Mouse (Mus musculus): Measurements from ENCODE around the gene Neurl3.

Neurl3 gene

DNA sequence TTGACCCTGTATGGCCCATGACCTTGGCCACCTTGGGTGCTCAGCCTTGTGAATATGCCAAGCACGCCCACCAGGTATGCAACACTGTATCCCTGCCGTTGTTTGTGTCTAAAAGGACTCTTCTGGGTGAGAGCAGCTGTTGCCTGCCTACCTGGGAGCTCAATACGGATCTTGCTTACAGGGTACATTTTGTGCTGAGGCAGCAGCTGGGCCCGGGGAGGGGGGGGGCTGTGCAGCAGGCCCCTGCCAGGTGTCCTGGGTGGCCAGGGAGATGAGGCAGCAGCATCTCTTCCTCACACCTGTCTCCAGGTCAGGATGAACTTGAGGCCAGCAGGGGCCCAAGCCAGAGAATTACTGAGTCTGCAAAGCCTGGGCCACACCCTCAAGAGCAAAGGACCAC lies 23.6 kb upstream of the Neurl3 start:
- no peak for DNase-seq (ENCODE audit: low spot score in 2 of 2)

DNA sequence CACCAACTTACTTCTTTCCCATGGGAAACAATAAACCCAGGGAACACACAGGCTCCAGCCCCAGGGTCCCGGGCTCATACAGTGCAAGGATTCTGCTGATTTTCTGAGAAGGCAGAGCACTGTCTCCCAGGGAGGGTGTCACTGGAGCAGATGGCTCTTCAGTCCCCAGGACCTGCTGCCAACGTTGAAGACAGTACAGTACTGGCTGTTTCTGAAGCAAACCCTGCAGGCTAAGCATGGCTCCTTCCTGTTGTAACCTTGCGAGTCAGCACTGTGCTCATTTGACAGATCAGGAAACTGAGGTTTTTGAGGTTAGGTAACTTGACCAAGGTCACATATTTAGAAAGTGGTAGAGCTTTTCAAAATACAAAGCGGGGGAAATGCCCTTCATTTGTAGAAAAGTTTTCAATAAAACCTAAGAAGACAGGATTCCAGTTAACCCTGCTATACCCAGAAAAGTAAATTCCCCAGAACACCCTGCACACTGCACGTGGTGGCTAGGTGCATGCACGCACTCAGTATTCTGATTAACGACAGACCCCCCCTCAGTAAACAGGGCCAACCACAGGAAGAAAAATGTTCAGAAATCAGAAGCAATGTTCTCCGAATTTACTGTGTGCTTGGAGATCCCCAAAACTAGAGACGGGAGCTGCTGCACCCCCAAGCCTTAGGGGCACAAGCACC lies 22.1 kb upstream of the Neurl3 start:
- DNase-seq (ENCODE audit: low spot score in 2 of 2), result no peak

DNA sequence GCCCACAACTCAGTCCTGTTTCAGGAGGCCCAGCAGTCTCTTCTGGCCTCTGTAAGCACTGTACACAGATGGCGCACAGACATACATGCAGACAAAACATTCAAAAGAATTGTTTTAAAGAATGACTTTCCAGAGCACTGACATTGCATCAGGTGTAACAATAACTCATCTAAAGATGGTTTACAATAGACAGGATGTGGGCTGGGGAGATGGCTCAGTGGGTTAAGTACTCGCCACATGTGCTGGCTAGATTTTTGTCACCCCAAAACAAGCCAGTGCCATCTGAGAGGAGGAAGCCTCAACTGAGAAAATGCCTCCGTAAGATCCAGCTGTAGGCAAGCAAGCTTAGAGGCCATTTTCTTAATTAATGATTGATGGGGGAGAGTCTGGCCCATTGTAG lies 19.9 kb upstream of the Neurl3 start:
- no peak for DNase-seq (ENCODE audit: low spot score in 2 of 2)

DNA sequence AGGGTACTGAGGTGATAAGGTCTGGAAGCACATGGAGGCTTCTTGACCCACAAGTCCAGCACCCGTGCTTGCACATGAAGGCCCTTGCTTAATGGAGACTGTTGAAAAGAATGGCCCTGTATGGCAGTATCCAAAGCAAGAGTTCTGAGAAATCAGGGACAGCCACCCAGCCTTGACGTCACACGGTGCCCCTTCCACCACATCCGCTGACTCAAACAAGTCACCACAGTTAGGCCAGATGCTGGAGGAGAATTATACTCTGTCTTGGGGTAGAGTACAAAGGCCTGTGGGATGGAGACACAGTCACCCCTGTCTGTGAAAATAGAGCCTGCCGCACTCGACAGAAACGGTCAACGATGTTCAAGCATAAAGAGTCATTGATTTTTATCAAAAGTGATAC lies 19.0 kb upstream of the Neurl3 start:
- DNase-seq (ENCODE audit: low spot score in 2 of 2), result no peak

DNA sequence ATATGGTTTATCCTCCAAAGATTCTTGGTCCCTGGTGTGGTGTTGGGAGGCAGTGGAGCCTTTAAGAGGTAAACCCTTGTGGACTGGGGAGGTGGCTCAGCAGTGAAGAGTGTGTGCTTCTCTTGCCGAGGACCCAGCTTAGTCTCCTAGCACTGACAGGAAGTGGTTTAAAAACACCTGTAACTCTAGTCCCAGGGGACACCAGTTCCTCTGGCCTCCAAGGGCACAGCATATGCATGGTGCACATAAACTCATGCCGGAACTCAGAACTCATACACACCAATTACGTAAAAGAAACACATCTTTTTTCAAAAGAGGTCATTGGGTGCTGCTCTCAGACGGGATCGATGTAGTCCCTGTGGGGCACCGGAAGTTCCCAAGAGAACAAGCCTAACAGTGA lies 7.4 kb upstream of the Neurl3 start:
- DNase-seq (ENCODE audit: low spot score in 2 of 2), result no peak

DNA sequence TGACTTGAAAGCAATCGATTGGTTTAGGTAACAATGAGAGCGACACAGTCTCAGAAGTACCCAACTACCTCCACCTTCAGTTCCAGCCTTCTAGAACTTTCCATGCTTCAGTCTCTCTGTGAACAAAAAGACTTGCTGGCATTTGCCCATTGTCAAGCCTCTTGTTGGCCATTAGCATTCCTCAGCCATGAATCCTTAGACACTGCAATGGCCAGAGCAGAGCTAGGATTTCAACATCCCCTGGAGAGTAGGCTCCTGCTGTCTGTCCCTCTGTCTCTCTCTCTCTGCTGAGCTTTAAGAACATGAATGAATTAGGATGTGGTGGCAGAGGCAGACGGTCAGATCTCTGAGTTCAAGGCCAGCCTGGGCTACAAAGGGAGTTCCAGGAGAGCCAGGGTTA lies 6.5 kb upstream of the Neurl3 start:
- no peak for DNase-seq (ENCODE audit: low spot score in 2 of 2)

DNA sequence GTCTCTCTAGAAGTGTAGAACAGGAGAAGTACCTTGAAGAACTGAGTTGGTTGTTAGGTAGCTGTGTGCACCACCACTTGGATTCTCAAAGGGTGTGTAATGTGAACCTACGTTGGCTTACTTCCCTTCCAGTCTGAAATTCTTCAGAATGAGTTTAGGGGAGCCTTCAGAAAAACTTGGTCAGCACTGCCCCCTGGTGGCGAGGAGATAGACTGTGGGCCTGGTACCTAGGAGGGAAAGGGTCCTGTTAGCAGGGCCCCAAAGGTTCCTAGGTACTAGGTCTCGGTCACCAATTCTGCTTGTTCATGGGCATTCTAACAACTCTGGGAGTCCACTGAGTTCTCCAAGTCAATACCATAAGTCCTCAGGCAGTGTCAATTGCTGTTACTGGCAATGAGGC lies 4.7 kb upstream of the Neurl3 start:
- peak; percentile 60 to 64 for DNase-seq (ENCODE audit: low spot score in 2 of 2)

DNA sequence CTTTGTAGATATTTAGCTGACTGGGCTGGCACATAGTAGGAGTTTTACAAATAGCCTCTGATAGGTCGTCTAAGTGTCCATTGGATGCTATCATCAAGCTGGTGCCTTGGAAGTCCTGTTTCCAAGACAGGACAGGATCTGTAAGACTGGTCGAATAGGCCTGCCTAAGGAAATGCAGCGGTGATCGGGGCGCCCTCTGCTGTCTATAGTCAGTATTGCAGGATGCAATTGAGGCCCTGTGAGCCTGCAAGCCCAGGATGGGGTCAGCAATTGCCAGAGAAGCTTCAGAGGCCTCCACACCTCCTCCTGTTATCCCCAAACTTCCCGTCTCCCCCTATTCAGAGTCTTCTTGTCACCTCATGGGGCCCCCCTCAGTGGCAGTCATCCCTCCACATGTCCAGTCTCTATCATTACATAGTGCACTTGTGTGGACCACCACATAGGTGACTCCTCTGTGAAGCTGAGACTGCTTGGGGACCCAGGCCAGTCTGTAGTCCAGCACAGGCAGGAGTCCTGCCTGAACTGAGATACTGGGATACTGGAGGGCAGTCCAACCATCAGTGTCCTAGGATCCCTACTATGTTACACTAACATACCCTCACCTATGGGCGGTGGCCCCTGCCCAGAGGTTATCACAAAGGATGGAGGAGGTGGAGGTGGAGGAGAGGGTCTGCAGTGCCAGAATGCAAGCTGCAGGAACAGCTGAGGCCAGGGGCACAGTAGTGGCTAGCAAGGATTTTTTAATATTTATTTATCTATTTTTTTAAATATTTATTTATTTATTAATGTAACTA lies 3.0 kb upstream of the Neurl3 start:
- DNase-seq (ENCODE audit: low spot score in 2 of 2), result peak; percentile 35 to 73

DNA sequence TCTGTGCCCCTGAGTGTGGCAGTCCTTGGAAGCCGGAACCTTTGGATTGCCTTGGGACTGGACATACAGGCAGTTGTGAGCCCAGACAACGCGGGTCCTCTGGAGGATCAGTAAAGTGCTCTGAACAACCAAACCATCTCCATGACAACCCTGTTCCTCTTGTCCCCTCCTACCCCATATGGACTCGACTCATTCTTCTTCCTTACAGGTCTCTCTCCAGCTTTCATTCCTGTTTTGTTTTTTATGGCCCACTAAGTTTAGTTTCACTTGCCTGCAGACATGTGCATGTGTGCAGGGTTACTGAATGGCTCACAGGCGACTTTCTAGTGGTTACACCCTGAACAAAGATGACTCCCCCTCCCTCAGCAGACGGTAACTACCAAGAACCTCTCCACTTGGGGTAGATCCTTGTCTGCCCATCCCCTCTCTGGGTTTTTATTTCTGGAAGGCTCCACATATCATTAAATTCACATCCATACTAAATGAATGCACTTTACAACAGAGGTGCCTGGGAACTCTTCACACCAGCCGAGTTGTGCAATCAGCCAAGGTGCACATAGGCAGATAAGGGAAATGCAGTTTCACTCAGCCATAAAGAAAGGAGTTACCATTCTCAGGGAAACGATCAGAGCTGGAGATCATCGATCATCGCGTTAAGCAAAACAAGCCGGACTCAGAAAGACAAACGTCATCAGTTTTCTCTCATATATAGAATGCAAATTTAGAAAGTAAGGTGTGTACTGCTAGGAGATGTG lies 1.3 kb upstream of the Neurl3 start:
- DNase-seq (ENCODE audit: low spot score in 2 of 2), result no peak

DNA sequence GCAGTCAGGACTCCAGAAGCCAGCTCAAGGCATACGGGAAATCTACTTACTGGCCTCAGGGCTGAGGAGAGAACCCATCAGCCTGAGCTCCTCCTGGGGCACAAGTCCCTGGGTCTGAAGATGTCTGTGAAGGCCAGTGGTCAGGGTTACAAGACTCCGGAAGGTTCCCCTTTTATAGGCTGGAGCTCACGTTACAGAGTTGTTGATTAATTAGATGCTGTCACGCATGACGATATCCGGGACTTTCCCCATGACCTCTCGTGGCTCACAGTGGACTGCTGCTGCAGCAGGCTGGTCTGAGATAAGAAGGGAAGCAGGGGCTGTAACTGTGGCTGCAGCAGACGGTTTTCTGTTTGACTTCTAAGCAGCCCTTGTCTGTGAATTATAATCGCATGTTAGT lies 1.2 kb downstream of the Neurl3 start:
- peak in 1 of 2 experiments; percentile 31 for DNase-seq (ENCODE audit: low spot score in 2 of 2)

DNA sequence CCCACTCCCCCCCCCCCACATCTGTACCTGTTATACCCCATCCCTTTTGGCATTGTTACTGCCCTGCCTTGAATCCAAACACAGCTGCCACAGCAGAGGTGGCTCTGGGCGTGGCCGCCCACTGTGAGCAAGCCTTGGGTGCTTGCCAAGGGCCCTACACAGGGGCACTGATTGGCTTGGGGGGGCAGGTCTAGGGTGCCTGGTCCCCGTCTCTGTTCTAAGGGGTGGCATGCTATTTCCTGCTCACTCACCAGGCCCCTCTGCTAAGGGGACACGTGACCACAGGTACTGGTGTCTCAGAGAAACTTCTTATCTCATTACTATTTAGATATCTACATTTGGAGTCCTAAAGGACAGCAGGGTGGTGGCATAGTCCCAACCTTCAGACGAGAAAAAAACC lies 1.9 kb downstream of the Neurl3 start:
- DNase-seq (ENCODE audit: low spot score in 2 of 2), result peak in 1 of 2 experiments; percentile 34

DNA sequence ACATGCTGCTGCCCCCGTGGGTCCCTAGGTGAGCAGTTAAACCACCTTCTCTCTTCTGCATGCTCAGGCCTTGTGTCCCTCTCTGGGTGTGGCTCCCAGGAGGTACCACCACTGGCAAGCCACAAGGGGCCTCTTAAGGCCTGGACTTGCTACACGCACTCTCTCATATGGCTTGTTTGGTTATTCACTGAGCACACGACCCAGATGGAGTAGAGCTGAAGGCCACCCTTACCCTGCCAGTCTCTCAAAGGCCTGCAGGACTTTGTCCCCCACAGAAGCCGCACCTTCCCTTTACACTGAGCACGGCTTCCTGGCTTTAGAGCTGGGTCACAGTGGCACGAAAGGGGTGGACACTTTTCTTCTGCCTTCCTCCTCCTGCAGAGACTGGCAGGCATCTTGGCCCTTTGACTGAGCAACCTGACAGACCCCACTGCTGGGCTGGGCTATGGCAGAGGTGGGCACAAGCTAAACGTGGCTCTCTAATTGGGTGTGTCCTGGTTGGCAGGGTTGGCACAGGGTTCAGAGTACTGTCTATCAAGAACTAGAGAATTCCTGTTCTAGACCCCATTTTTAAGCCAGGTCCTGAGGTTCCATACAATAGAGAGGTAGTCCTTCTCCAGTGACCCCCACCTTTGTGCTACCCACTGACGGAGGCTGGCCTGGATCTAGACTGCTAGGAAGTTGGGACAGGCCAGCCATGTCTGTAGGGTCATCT lies 2.8 kb downstream of the Neurl3 start:
- no peak for DNase-seq (ENCODE audit: low spot score in 2 of 2)

DNA sequence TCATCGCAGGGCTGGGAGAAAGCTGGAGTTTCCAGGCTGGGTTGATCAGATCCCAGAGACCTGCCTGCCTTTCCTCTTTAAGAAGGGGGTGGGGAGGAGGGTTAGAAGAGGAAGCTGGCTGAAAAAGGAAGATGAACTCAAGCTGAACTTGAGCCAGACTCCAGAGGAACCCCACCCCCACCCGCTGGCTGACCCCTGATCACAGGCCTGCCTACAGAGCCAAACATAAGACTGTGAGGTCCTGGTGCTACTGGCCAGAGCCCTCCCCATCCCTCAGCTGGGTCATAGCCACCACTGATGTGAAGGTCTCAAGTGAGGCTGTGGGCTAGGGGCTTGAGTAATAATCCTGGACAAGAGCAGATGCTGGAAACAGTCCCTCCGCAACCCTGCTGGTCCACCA lies 3.8 kb downstream of the Neurl3 start:
- no peak for DNase-seq (ENCODE audit: low spot score in 2 of 2)

DNA sequence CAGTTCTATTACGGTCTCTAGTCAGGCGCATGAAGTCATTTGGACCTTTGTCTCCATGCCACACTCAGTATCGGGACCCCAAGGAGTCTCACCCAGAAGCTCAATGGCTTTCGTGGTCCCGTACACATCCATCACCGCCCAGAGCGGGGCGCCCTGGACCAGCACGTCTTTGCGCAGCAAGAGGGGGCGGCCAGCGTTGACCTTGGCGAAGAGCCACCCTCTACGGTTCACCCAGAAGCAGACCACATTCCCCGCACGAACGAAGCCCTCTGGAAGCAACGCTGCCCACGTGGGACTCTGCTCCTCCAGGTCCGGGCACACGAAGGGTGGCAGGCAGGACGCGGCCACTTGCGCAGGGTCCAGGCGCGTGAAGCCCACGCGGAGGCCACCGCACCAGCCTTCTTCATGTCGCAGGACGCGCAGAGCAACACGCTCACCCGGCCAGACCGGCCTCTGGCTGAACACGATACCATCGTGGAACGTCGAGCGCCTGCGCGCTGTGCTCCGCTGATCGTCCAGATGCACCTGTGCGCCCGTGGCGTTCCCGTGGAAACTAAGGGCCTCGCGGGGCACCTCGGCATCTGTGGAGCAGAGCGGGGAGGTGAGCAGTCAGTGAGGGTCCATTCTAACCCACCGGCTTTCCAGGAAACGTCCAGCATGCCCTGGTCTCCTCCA lies 5.2 kb downstream of the Neurl3 start:
- peak in 1 of 2 experiments; percentile 30 for DNase-seq (ENCODE audit: low spot score in 2 of 2)

DNA sequence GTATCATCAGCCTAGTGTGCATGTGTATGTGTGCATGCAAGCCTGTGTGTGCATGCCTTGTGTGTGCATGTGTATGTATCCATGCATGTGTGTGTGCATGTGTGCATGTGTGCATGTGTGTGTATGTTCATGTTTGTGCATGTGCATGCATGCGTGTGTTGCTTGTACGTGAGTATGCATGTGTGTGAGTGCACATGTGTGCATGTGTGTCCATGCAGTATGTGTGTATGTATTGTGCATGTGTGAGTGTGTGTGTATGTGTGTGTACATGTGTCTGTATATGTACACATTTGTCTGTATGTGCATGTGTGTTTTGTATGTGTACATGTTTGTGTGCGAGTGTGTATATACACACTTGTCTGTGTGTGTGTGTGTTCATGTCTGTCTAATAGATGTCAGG lies 6.9 kb downstream of the Neurl3 start:
- no peak for DNase-seq (ENCODE audit: low spot score in 2 of 2)

DNA sequence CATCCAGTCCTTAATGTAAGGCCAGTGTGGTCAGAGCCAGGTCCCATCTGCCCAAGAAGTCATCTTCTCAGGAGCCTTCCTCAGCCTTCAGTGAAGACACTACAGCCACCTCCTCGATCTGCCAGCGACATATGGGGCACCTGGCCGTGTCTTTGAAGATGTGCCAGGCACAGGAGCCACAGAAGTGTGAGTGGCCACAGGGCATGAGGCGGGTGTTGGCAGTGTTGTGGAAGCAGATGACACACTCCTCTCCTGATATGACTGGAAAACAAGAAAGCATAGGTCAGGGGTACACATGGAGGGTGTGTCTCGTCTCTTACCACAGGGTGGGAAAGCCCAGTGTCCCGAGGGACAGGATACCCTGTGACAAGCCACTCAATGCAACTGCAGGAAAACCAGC lies 8.2 kb downstream of the Neurl3 start:
- DNase-seq (ENCODE audit: low spot score in 2 of 2), result no peak

DNA sequence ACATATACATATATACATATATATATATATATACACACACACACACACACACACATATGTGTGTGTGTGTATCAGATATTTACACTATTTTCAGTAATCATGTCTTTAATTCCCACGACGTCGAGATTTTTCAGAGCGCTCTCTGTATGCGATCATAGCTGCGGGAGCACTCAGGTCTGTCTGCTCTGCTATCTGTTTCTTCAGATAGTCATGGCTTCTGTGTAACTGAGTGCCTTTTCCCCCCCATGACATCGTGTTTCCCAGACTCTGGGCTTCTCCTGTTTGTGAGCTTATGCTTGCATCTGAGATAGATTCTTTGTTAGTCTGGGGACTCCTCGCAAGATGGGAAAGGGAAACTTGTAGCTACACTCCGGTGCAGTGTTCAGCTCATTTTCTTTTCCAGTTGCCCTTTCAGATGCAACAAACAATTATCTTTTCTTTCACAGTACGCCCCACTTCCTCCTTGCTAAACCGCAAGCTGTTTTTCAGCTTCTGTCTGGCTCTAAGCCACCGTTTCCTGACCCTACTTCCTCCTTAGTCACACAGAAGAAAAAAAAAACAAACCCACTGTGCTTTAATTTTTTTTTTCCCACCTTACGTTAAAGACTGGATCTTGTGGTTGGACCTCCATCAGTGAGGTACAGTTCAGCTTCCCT lies 10.5 kb downstream of the Neurl3 start:
- DNase-seq (ENCODE audit: low spot score in 2 of 2), result peak in 1 of 2 experiments; percentile 43

DNA sequence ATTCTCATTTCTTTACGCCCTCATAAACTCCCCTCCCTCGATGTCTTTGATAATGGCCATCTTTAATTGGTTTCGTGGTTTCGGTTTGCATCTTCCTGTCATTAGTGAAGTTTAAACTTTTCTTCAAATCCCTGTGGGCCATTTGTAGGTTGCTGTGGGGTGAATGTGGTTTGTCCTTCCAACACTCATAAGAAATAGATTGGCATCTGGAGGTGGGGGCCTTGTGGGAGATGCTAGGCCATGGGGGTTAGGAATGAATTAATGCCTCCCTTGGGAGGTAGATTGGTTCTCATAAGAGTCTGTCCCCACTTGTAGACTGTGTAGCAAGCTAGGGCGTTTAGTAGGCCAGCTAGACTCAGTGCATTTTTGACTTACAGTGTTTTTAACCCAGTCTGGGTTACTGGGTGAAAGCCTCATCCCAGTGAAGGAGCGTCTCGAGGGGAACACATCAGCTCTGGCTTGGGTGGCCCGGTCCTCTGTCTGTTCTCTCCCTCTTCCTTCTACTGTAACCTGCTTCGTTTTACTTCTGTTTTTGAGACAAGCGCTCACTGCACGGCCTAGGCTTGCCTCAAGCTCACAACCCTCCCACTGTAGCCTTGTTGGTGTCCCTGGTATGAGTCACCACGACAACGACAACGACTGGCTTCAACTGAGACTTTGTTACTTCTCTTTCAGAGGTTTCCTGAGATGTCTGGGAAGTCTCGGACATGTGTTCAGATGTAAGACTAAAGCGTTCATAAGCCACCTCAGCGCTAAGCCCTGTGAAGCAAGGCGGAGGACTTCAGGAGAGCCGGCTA lies 12.6 kb downstream of the Neurl3 start:
- no peak for DNase-seq (ENCODE audit: low spot score in 2 of 2)

DNA sequence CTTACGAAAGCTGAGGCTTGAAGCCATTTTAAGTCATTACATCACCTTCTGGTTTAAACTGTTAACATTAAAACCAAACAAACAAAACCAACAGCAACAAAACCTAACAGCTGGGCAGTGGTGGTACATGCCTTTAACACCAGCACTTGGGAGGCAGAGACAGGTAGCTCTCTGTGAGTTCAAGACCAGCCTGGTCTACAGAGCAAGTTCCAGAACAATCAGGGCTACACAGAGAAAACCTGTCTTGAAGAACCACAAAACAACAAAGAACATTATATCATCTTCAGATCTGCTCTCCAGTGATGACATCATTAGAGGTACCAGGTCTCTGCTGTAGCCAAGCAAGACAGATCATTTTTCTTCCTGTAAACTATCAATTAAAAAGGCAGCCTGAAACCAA lies 14.1 kb downstream of the Neurl3 start:
- DNase-seq (ENCODE audit: low spot score in 2 of 2), result no peak

DNA sequence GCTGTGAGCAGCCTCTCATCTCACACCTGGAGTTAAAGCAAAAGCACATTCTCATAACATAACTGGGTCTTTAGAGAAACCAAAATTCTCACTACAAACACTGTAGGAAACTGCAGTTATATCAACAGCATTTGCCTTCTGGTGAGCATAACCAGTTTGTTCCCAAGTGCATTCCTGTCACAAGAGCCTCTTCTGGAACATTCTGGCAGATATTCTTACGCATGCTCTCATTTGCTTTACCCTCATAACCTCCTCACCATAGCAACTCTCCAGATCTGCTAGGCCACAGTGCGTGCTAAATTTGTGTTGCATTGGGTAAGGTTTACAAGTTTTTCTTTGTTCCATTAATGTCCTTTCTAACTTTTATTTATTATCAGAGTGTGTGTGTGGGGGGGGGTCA lies 15.2 kb downstream of the Neurl3 start:
- DNase-seq (ENCODE audit: low spot score in 2 of 2), result no peak

Data from urinary bladder, adult 18-20 months (tissue).